Mouse (Mus musculus) ES-E14 (cell line): Measurements from ENCODE around the gene Pcgf3.

ENCODE experiments used
- HCFC1 ChIP-seq: IDR thresholded peaks from 2 replicates; pipeline ENCODE4 v1.6.1; 2012; ENCODE audit warnings: low read length, inconsistent platforms, borderline replicate concordance; ENCODE audit not compliant: insufficient read depth
- MAFK ChIP-seq: IDR thresholded peaks from 2 replicates; pipeline ENCODE4 v1.6.1; 2014; ENCODE audit warnings: mild to moderate bottlenecking, low read depth, low read length, inconsistent platforms; ENCODE audit not compliant: insufficient read depth
- ZC3H11A ChIP-seq: IDR thresholded peaks from 2 replicates; pipeline ENCODE4 v1.6.1; 2012; ENCODE audit warnings: low read depth, mild to moderate bottlenecking, inconsistent platforms, low read length, borderline replicate concordance

- TF ChIP-seq ZC3H11A (no peak), MAFK (no peak), HCFC1 (no peak)
Observed at GRCm38 (mm10) chr5:108554041-108554440, 93.0 kb downstream of the Pcgf3 start.
